Mouse (Mus musculus) heart, embryonic 13.5 days (tissue): ENCODE results near the gene Olfr543. TPM values are rescaled to one million over a fixed set of nuclear protein-coding genes. Genes with fewer than 3 reads are reported as not detected.
A peak's percentile ranks its signal among the peaks of the same experiment; 100 is the strongest.
"Not testable (repeated sequence)": the region's sequence is repeated elsewhere in the genome, so short reads cannot be mapped to it uniquely, and the experiment has no call there.

ENCODE experiments used
- ATAC-seq: fragments of 200-750 bp; cut with Nextera tagmentation; 2 replicates; pipeline ENCODE4 v1.8.0; 2017; ENCODE audit warnings: moderate TSS enrichment; ENCODE audit not compliant: insufficient number of reproducible peaks, low FRiP score, low TSS enrichment; ENCODE audit errors: extremely low read depth
- H3K27ac ChIP-seq: fragments of 300-500 bp; sonication (generic); replicated peaks from 2 replicates; pipeline ENCODE4 v1.5.1; 2015; ENCODE audit warnings: moderate library complexity, mild to moderate bottlenecking, inconsistent platforms
- H3K27me3 ChIP-seq: fragments of 300-500 bp; sonication (generic); replicated peaks from 2 replicates; pipeline ENCODE4 v1.6.1; 2015; ENCODE audit warnings: mild to moderate bottlenecking, inconsistent platforms
- H3K36me3 ChIP-seq: fragments of 300-500 bp; sonication (generic); 2 replicates; pipeline ENCODE4 v1.6.1; 2015; ENCODE audit warnings: mild to moderate bottlenecking, inconsistent platforms
- H3K4me1 ChIP-seq: fragments of 300-500 bp; sonication (generic); 2 replicates; pipeline ENCODE4 v1.6.1; 2015; ENCODE audit warnings: inconsistent platforms
- H3K4me2 ChIP-seq: fragments of 300-500 bp; sonication (generic); 2 replicates; pipeline ENCODE4 v1.6.1; 2015; ENCODE audit warnings: inconsistent platforms, mild to moderate bottlenecking, moderate library complexity
- H3K4me3 ChIP-seq: fragments of 300-500 bp; sonication (generic); 2 replicates; pipeline ENCODE4 v1.5.1; 2015; ENCODE audit warnings: moderate library complexity, mild to moderate bottlenecking, inconsistent platforms
- H3K9ac ChIP-seq: fragments of 300-500 bp; sonication (generic); 2 replicates; pipeline ENCODE4 v1.6.1; 2015; ENCODE audit warnings: inconsistent platforms, mild to moderate bottlenecking, moderate library complexity
- H3K9me3 ChIP-seq: fragments of 300-500 bp; sonication (generic); 2 replicates; pipeline ENCODE4 v1.6.1; 2016; ENCODE audit warnings: inconsistent platforms
- WGBS: fragments of 180-500 bp; shearing (Covaris S2); methylation state at CpG from one replicate; pipeline ENCODE4 v1.1.7; 2015; ENCODE audit warnings: mixed read lengths; 5-methylcytosine and 5-hydroxymethylcytosine counted together
- polyA plus RNA-seq: library from polyadenylated mRNA; unstranded; fragments of >200 nt; fragmentation: Nextera tagmentation; extraction: Ambion mirVana; gene quantifications from 2 replicates; pipeline ENCODE4 v1.2.1, GENCODE M21; 2015

The Olfr543 gene
- polyA plus RNA-seq, 1 experiment from 2014 or later, result not detected

DNA sequence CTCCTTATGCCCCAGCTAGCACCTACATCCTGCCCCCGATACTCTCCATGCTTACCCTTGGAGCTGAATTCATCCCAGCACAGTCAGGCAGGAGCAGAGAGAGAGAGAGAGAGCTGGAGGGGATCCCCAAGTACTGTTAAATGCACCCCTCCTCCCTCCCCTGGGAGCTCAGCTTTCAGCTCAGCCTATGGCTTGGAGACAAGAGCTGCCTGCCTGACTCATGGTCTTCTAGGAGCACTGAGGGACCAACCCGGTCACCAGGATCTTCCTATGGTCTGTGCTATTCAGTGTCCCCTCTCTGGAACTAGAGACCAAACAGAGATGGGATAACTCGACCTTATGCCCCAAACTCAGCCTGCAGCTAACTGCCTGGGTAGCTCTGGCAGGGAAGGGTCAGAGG, 18.0 kb upstream of the Olfr543 start, which contains the start of gene Olfr545:
Gene Olfr545, minus strand, starts transcription at position 101 of the 400 bp plus-strand sequence.
- H3K4me2 ChIP-seq, result no peak within 1 kb of the TSS
- no peaks in the 10 kb centered on the region for H3K36me3 ChIP-seq
- 60% methylated on average over 3 of the region's 3 CpGs for WGBS
- H3K27ac ChIP-seq, result no peak within 1 kb of the TSS
- H3K9ac ChIP-seq, result no peak within 1 kb of the TSS
- no peak for ATAC-seq
- no peaks in the 10 kb centered on the region for H3K27me3 ChIP-seq
- H3K4me3 ChIP-seq, result no peak within 1 kb of the TSS
- no peaks in the 10 kb centered on the region for H3K9me3 ChIP-seq
- no peaks in the 10 kb centered on the region for H3K4me1 ChIP-seq

DNA sequence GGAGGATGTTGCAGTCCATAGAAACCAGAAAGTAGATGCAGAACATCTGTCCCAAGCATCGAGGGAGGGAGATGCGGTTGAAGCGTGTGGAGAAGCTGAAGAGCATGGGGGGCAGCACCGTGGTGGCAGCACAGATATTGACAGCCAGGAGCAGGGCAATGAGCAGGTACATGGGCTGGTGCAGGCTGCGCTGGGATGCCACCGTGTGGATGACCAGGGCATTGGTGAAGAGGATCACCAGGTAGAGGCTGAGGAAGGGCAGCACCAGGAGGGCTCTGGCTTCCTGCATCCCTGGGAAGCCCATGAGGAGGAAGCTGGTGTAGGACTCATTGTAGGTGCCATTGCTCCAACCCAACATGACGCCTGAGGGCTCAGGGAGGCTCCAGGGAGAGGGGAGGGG, 12.9 kb upstream of the Olfr543 start:
- 39% methylated on average over 6 of the region's 7 CpGs for WGBS
- H3K4me1 ChIP-seq, H3K27me3 ChIP-seq, ATAC-seq, H3K27ac ChIP-seq, H3K4me2 ChIP-seq, H3K9me3 ChIP-seq, H3K9ac ChIP-seq, H3K4me3 ChIP-seq, H3K36me3 ChIP-seq: not testable (repeated sequence)

- Histone ChIP-seq H3K27me3 (no peaks in the 10 kb centered on the region), H3K9me3 (no peaks in the 10 kb centered on the region), H3K9ac (no peak within 1 kb of the TSS), H3K36me3 (no peaks in the 10 kb centered on the region), H3K27ac (no peak within 1 kb of the TSS), H3K4me3 (no peak within 1 kb of the TSS), H3K4me2 (no peak within 1 kb of the TSS), H3K4me1 (peaks cover 15% of the 10 kb centered on the region)
- WGBS, result 47% methylated on average over 1 of the region's 1 CpGs
- ATAC-seq, result no peak
These were observed 6.7 kb upstream of the Olfr543 start, which contains the start of gene Olfr544 for GRCm38 (mm10) chr7:102488161-102488560. Gene Olfr544 (minus strand): TSS chr7:102488313.

- Histone ChIP-seq H3K36me3 (no peaks in the 10 kb centered on the region), H3K27me3 (no peaks in the 10 kb centered on the region), H3K27ac (no peak overlapping the region), H3K4me3 (no peak overlapping the region), H3K4me2 (no peak overlapping the region), H3K9me3 (no peaks in the 10 kb centered on the region), H3K9ac (no peak overlapping the region), H3K4me1 (peaks cover 16% of the 10 kb centered on the region)
- WGBS, result 10% methylated on average over 1 of the region's 1 CpGs
- no peak for ATAC-seq
These were observed 4.6 kb upstream of the Olfr543 start for GRCm38 (mm10) chr7:102486105-102486504.

DNA sequence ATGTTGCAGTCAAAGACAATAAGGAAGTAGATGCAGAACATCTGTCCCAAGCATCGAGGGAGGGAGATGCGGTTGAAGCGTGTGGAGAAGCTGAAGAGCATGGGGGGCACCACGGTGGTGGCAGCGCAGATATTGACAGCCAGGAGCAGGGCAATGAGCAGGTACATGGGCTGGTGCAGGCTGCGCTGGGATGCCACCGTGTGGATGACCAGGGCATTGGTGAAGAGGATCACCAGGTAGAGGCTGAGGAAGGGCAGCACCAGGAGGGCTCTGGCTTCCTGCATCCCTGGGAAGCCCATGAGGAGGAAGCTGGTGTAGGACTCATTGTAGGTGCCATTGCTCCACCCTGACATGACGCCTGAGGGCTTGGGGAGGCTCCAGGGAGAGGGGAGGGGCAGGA, 3.3 kb upstream of the Olfr543 start:
- H3K4me1 ChIP-seq, result peaks cover 29% of the 10 kb centered on the region
- H3K4me2 ChIP-seq, ATAC-seq, H3K9ac ChIP-seq, H3K27ac ChIP-seq, H3K9me3 ChIP-seq, H3K27me3 ChIP-seq, H3K36me3 ChIP-seq, H3K4me3 ChIP-seq: not testable (repeated sequence)
- WGBS, result 48% methylated on average over 8 of the region's 8 CpGs

GRCm38 (mm10) chr7:102483665-102484064, 2.2 kb upstream of the Olfr543 start:
- no peak overlapping the region for H3K9ac ChIP-seq
- no peak overlapping the region for H3K4me2 ChIP-seq
- ATAC-seq, result no peak
- H3K27me3 ChIP-seq, result no peaks in the 10 kb centered on the region
- H3K4me1 ChIP-seq, result peaks cover 37% of the 10 kb centered on the region
- no peaks in the 10 kb centered on the region for H3K9me3 ChIP-seq
- no peaks in the 10 kb centered on the region for H3K36me3 ChIP-seq
- 38% methylated on average over 2 of the region's 2 CpGs for WGBS
- no peak overlapping the region for H3K4me3 ChIP-seq
- H3K27ac ChIP-seq, result 0 out of 2 replicates have a peak overlapping the region, but pooled peaks have one; percentile 12

DNA sequence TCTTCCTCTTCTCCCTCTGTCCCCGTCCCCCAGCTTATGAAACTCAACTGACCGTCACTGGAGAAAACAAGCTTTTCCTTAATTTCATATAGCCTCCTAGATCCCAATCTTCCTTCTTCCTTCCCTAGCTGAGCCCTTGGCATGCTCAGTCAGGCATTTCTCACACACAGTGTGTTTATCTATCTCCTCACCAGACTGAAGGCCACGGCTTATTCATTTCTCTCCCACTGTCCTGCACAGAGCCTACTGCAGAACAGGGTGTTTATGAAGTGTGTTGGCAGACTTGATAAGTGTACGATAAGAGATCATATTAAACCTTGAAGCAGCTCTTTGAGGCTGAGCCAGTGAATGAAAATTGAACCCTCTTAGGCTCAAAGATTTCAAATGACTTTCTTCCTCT, 658 bp downstream of the Olfr543 start:
- Histone ChIP-seq H3K9ac (no peak overlapping the region), H3K27me3 (no peaks in the 10 kb centered on the region), H3K27ac (no peak overlapping the region; the same call in 1 of the 2 replicates), H3K36me3 (no peaks in the 10 kb centered on the region), H3K4me2 (no peak overlapping the region), H3K4me1 (peaks cover 33% of the 10 kb centered on the region), H3K4me3 (no peak overlapping the region), H3K9me3 (no peaks in the 10 kb centered on the region)
- 59% methylated on average over 4 of the region's 4 CpGs for WGBS
- ATAC-seq, result no peak

GRCm38 (mm10) chr7:102479368-102480078, 2.0 kb downstream of the Olfr543 start:
- ATAC-seq, result no peak
- 41% methylated on average over 5 of the region's 5 CpGs for WGBS

DNA sequence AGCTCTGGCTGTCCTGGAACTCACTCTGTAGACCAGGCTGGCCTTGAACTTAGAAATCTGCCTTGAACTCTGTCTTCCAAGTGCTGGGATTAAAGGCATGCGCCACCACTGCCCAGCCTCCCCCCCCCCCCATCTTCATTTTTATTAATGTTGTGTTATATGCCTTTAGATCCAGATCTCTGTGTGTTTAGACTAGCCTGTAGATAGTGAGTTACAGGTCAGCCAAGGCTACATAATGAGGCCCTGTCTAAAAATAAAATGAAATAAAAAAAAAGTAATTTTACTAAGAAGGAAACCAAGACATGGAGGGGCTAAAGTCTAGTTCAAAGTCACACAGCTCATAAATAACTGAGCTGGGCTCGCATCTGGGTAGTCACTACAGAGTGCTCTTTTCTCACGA, 2.6 kb downstream of the Olfr543 start:
- Histone ChIP-seq H3K27ac (no peak overlapping the region), H3K4me2 (no peak overlapping the region), H3K27me3 (no peaks in the 10 kb centered on the region), H3K9ac (no peak overlapping the region), H3K9me3 (no peaks in the 10 kb centered on the region), H3K4me1 (peaks cover 28% of the 10 kb centered on the region), H3K4me3 (no peak overlapping the region), H3K36me3 (0 out of 2 replicates have a peak, but pooled peaks cover 3% of the 10 kb centered on the region)
- 82% methylated on average over 3 of the region's 3 CpGs for WGBS
- ATAC-seq, result no peak

More at GRCm38 (mm10) chr7:102479368-102480078, 2.0 kb downstream of the Olfr543 start:
- H3K36me3 ChIP-seq, result 0 out of 2 replicates have a peak, but pooled peaks cover 3% of the 10 kb centered on the region
- no peak overlapping the region for H3K27ac ChIP-seq
- peaks cover 33% of the 10 kb centered on the region for H3K4me1 ChIP-seq
- H3K27me3 ChIP-seq, result no peaks in the 10 kb centered on the region
- no peak overlapping the region for H3K4me3 ChIP-seq
- no peak overlapping the region for H3K4me2 ChIP-seq
- H3K9ac ChIP-seq, result no peak overlapping the region
- H3K9me3 ChIP-seq, result no peaks in the 10 kb centered on the region

GRCm38 (mm10) chr7:102478425-102478824, 3.1 kb downstream of the Olfr543 start:
- H3K4me1 ChIP-seq, result peaks cover 23% of the 10 kb centered on the region
- 78% methylated on average over 4 of the region's 4 CpGs for WGBS
- no peak overlapping the region for H3K4me2 ChIP-seq
- no peak overlapping the region for H3K9ac ChIP-seq
- H3K36me3 ChIP-seq, result 0 out of 2 replicates have a peak, but pooled peaks cover 3% of the 10 kb centered on the region
- H3K27me3 ChIP-seq, result no peaks in the 10 kb centered on the region
- H3K27ac ChIP-seq, result no peak overlapping the region
- ATAC-seq, result no peak
- no peak overlapping the region for H3K4me3 ChIP-seq
- no peaks in the 10 kb centered on the region for H3K9me3 ChIP-seq

DNA sequence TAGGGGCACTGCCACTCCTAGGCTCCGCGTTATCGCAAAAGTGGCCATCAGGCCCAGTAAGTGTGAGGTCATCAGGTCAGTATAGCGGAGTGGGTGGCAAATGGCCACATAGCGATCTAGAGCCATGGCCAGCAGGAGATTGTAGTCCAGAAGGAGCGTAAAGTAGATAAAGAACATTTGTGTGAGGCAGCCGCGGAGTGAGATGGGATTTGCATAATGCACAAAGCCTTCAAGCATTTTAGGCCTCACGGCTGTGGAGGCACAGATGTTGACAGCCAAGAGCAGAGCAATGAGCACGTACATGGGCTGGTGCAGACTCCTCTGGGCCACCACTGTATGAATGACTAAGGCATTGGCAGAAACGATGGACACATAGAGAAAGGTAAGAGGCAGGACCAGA, 4.1 kb downstream of the Olfr543 start:
- no peaks in the 10 kb centered on the region for H3K27me3 ChIP-seq
- ATAC-seq, result no peak

GRCm38 (mm10) chr7:102476601-102477000, 4.9 kb downstream of the Olfr543 start:
- no peak for ATAC-seq
- WGBS, result 91% methylated on average over 5 of the region's 5 CpGs
- H3K27me3 ChIP-seq, result no peaks in the 10 kb centered on the region

More for the DNA sequence above, 4.1 kb downstream of the Olfr543 start:
- no peaks in the 10 kb centered on the region for H3K9me3 ChIP-seq
- peaks cover 27% of the 10 kb centered on the region for H3K4me1 ChIP-seq
- H3K9ac ChIP-seq, result no peak overlapping the region
- 0 out of 2 replicates have a peak, but pooled peaks cover 3% of the 10 kb centered on the region for H3K36me3 ChIP-seq
- no peak overlapping the region for H3K27ac ChIP-seq
- H3K4me2 ChIP-seq, result no peak overlapping the region
- 70% methylated on average over 11 of the region's 11 CpGs for WGBS
- H3K4me3 ChIP-seq, result no peak overlapping the region

More at GRCm38 (mm10) chr7:102476601-102477000, 4.9 kb downstream of the Olfr543 start:
- no peak overlapping the region for H3K4me3 ChIP-seq
- H3K4me1 ChIP-seq, result peaks cover 27% of the 10 kb centered on the region
- H3K9ac ChIP-seq, result no peak overlapping the region
- 0 out of 2 replicates have a peak, but pooled peaks cover 3% of the 10 kb centered on the region for H3K36me3 ChIP-seq
- H3K4me2 ChIP-seq, result no peak overlapping the region
- no peaks in the 10 kb centered on the region for H3K9me3 ChIP-seq
- no peak overlapping the region for H3K27ac ChIP-seq
